Mouse (Mus musculus) activated CD4-positive, CD25-positive, alpha-beta regulatory T cell, adult 4 months (primary cell): ENCODE results near the gene Lasp1. TPM values are rescaled to one million over a fixed set of nuclear protein-coding genes. Genes with fewer than 3 reads are reported as not detected.

Experiments used
- ATAC-seq: one replicate; pipeline ENCODE4 v1.8.0; 2017
- polyA plus RNA-seq, 2 experiments: library from polyadenylated mRNA; unstranded; fragments of 100-300 nt; shearing (Covaris generic); gene quantifications; one replicate each; pipeline ENCODE4 v1.2.1; 2017

The Lasp1 gene
- polyA plus RNA-seq, 2 experiments from 2014 or later, result 44.4 to 52.4 TPM

GRCm38 (mm10) chr11:97811569-97812362, 13.0 kb downstream of the Lasp1 start:
- ATAC-seq, result no peak

GRCm38 (mm10) chr11:97812491-97812921, 13.7 kb downstream of the Lasp1 start:
- no peak for ATAC-seq

- ATAC-seq, result no peak
These were observed 14.3 kb downstream of the Lasp1 start for GRCm38 (mm10) chr11:97813085-97813484.

- no peak for ATAC-seq
These were observed 15.1 kb downstream of the Lasp1 start for GRCm38 (mm10) chr11:97813746-97814515.

GRCm38 (mm10) chr11:97815736-97816135, 16.9 kb downstream of the Lasp1 start:
- no peak for ATAC-seq

GRCm38 (mm10) chr11:97816176-97816575, 17.4 kb downstream of the Lasp1 start:
- ATAC-seq, result no peak

GRCm38 (mm10) chr11:97816916-97817315, 18.1 kb downstream of the Lasp1 start:
- no peak for ATAC-seq

- no peak for ATAC-seq
These were observed 18.6 kb downstream of the Lasp1 start for GRCm38 (mm10) chr11:97817379-97817778.

- no peak for ATAC-seq
These were observed 19.2 kb downstream of the Lasp1 start for GRCm38 (mm10) chr11:97818003-97818402.

- no peak for ATAC-seq
These were observed 19.8 kb downstream of the Lasp1 start for GRCm38 (mm10) chr11:97818571-97818970.

GRCm38 (mm10) chr11:97819102-97819501, 20.3 kb downstream of the Lasp1 start:
- ATAC-seq, result no peak

- no peak for ATAC-seq
These were observed 21.1 kb downstream of the Lasp1 start for GRCm38 (mm10) chr11:97819923-97820322.

- ATAC-seq, result no peak
These were observed 22.0 kb downstream of the Lasp1 start for GRCm38 (mm10) chr11:97820840-97821239.

- ATAC-seq, result peak; percentile 76
These were observed 22.7 kb downstream of the Lasp1 start for GRCm38 (mm10) chr11:97821401-97822064.

- no peak for ATAC-seq
These were observed 24.2 kb downstream of the Lasp1 start for GRCm38 (mm10) chr11:97822840-97823603.

GRCm38 (mm10) chr11:97824168-97824567, 25.4 kb downstream of the Lasp1 start:
- ATAC-seq, result no peak

- ATAC-seq, result no peak
These were observed 26.1 kb downstream of the Lasp1 start for GRCm38 (mm10) chr11:97824895-97825294.

- ATAC-seq, result peak; percentile 72
These were observed 26.5 kb downstream of the Lasp1 start for GRCm38 (mm10) chr11:97825295-97825694.

GRCm38 (mm10) chr11:97825971-97826370, 27.2 kb downstream of the Lasp1 start:
- ATAC-seq, result no peak

- no peak for ATAC-seq
These were observed 27.6 kb downstream of the Lasp1 start for GRCm38 (mm10) chr11:97826414-97826813.

GRCm38 (mm10) chr11:97827654-97828053, 28.9 kb downstream of the Lasp1 start:
- no peak for ATAC-seq

GRCm38 (mm10) chr11:97829365-97829764, 30.6 kb downstream of the Lasp1 start:
- ATAC-seq, result no peak
